Mouse (Mus musculus) cortical plate, adult 2 months (tissue): ENCODE measurements around the gene Map1lc3a.

ENCODE experiments used
- CTCF ChIP-seq: fragments of 200-500 bp; IDR thresholded peaks from 2 replicates; pipeline ENCODE4 v1.5.1; 2011; ENCODE audit warnings: mild to moderate bottlenecking, control low read depth, low read length; ENCODE audit not compliant: insufficient read depth; ENCODE audit errors: extremely low read depth
- POLR2A ChIP-seq: fragments of 200-500 bp; IDR thresholded peaks from 2 replicates; pipeline ENCODE4 v1.6.1; 2011; ENCODE audit warnings: mild to moderate bottlenecking, low read length, control low read depth; ENCODE audit not compliant: insufficient read depth; ENCODE audit errors: extremely low read depth

- TF ChIP-seq POLR2A (0 out of 2 replicates have a peak, but pooled peaks have one; percentile 6), CTCF (no peak)
Measured at GRCm38 (mm10) chr2:155279163-155279562, 3.1 kb downstream of the Map1lc3a start.
